Mouse (Mus musculus) kidney, adult 18-20 months (tissue): ENCODE data around the gene H2-DMb2.
"Not testable (repeated sequence)": the region's sequence is repeated elsewhere in the genome, so short reads cannot be mapped to it uniquely, and the experiment has no call there.

Experiments used
- DNase-seq: peaks from one replicate; pipeline ENCODE4 v3.0.0; 2021

H2-DMb2 gene

DNA sequence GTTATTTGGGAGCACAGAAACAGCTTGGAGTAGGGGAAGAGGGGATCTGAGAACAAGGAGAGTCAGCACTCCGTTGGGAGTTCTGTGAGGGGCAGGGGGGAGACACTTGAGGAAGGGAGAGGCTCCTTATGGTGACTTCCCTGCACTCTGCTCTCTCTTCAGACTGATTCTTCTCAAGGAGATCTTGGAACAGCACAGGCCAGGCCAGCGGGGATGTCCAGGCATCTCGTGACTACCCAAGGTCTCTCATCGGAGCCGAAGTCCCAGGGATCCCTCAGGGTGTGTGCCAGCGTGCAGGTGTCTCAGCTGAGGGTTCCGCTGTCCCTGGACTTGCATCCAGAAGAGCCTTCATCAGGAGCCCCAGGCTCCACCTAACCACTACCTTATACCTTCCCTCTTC is 4.5 kb upstream of the H2-DMb2 start:
- no peak for DNase-seq

GRCm38 (mm10) chr17:34139416-34139815 is 3.7 kb upstream of the H2-DMb2 start:
- DNase-seq: peak; percentile 58

GRCm38 (mm10) chr17:34140240-34140639 is 2.9 kb upstream of the H2-DMb2 start:
- DNase-seq: no peak

DNA sequence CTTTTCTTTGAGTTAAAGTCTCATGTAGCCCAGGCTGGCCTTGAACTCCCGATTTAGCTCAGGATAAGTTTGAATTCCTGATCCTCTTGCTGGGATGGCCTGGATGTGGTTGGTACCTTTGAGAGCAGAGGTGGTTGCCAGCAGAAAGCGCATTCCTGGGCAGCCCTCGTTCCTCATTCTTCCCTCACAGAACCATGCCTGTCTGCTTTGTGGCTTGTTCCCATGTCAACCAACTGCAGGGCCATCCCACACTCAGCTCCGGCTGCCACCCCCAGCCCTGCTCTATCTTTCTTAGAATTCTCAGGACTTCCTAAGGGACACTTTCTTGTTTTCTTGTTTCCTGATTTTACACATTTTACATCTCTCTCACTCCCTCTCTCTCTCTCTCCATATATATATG is 1.7 kb upstream of the H2-DMb2 start:
- no peak for DNase-seq

GRCm38 (mm10) chr17:34142456-34143010 is 574 bp upstream of the H2-DMb2 start:
- no peak for DNase-seq

GRCm38 (mm10) chr17:34143461-34143860 is 354 bp downstream of the H2-DMb2 start:
- no peak for DNase-seq

- not testable (repeated sequence) for DNase-seq
Measured at GRCm38 (mm10) chr17:34144221-34144620, 1.1 kb downstream of the H2-DMb2 start.

DNA sequence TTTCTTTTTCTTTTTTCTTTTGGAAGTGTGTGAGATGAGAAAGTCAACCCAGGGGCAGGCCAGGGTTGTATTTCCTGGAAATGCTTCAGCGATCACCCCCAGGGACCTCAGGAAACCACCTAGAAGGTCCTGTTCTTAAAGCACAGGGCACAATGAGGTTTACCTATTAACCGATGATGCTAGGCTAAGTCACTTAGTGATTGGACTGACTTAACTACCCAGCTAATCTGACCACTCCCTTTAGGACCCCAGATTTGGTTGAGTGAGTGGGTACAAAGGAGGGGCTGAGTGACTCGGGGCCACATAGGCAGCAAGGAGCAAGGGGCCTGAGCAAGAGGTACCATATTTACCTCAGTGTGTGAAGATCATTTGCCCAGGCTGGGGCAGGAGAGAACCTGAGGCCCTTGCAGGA is 1.9 kb downstream of the H2-DMb2 start:
- DNase-seq: no peak

- peak; percentile 56 for DNase-seq
Measured at GRCm38 (mm10) chr17:34152923-34153322, 9.8 kb downstream of the H2-DMb2 start, which contains the start of gene H2-DMb1. Gene H2-DMb1, plus strand, starts transcription at chr17:34153072.

DNA sequence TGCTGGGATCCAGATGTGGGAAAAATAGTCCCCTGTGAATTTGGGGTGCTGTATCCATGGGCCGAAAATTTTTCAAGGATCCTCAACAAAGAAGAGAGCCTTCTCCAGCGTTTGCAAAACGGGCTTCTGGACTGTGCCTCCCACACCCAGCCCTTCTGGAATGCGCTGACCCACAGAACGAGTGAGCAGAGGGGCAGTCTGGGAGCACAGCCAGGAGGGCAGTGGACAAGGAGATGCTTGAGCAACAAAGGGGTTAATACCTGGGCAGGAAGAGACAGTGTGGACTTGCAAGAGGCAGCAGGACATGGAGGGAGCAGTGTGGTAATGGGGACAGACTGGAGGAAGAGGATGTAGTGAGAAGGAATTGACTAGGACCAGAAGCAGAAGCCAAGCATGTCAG is 12.4 kb downstream of the H2-DMb2 start:
- DNase-seq: no peak

DNA sequence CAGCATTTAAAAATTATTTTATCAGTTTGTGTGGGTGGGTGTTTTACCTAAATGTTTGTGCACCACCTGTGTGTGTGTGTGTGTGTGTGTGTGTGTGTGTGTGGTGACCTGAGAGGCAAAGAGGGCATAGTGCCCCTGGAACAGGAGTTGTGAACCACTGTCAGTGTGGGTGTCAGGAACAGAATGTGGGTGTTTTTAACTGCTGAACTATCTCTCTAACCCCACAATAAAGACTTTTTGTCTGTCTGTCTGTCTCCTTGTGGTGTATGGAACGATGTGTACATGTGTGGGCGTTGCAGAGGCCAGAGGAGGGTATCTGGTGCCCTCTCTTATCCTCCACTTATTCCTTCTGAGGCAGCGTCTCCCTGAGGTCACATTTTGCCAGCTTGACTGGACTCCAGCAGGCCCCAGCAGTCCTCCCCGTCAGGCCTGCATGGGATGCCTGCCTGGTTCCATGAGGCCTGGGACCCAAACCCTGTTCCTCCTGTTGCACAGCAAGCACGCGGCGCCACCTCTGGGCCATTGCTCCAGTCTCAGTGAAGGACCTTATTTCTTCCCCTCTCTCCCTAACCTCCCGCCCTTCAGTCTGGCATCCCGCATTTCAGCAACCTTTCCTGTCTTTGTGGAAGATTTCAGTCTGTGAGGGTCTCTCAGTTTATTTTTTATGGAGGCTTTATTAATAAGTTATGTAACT is 21.2 kb downstream of the H2-DMb2 start:
- no peak for DNase-seq

DNA sequence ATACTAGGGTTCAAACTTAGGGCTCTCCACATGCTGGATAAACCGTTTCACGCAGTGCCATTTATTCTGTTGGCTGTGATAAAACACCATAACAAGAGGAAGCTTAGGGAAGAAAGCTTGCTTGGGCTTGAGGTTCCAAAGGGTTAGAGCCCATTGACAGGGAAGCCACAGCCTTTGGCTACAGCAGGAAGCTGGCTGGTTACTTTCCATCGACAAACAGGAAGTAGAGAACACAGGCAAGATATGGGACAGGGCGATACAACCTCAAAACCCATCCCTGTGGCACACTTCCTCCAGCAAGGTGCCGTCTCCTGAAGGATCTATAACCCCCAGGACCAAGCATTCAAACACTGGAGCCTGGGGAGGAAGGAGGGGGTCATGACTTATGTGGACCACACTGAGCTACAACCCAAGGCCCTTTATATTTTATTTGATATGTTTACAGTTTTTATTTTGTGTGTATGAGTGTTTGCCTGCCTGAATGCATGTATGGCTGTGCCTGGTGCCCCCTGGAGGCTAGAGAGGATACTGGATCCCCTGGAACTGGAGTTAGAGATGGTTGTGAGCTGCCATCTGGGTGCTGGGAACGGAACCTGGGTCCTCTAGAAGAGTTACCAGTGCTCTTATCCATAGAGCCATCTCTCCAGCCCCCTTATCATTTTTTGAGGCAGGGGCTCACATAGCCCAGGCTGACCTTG is 22.1 kb downstream of the H2-DMb2 start:
- no peak for DNase-seq

- peak; percentile 26 for DNase-seq
Measured at GRCm38 (mm10) chr17:34169279-34169678, 26.2 kb downstream of the H2-DMb2 start.

DNA sequence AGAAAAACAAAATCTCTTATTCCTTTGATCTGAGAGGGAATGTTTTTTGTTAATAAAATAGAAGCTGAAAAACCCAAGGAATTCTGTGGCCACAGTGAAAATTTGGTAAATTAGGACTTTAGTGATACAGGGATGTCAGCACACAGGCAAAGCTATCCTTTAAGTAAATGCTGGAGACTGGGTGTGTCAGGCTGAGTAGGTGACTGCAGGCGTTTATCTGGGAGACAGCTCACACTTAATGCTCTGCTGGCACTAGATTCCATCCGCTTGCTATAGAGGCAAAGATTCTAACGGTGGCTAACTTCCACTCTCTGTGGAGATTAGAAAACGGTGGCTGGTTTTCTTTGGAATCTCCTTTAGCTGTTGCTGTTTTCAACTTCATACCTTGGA is 27.4 kb downstream of the H2-DMb2 start:
- DNase-seq: no peak

DNA sequence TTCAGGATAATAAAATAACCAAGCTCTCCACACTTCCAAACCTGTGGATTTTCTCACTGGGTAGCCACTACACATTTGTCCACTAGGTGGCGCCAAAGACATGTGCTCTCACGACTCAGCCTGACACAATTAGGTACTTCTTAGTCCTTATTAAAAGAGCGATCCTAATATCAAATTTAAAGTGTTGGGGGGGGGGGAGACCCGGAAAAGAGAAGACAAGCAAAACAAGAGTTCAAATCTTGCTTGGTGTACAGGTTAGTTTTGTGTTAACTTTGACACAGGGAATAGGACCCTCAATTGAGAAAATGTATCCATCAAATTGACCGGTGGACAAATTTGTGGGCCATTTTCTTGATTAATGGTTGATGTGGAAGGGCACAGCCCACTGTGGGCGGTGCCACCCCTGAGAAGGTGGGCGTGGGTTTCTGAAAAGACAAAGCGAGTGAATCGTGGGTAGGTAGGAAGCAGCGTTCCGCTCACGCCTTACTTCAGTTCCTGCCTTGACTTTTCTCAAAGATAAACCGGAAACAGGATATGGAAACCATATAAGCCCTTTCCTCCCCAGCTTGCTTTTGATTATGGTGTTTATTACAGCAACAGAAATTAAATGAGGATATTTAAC is 27.9 kb downstream of the H2-DMb2 start:
- DNase-seq: peak; percentile 86

GRCm38 (mm10) chr17:34172528-34172927 is 29.4 kb downstream of the H2-DMb2 start:
- no peak for DNase-seq

- no peak for DNase-seq
Measured at GRCm38 (mm10) chr17:34174075-34174474, 31.0 kb downstream of the H2-DMb2 start.

DNA sequence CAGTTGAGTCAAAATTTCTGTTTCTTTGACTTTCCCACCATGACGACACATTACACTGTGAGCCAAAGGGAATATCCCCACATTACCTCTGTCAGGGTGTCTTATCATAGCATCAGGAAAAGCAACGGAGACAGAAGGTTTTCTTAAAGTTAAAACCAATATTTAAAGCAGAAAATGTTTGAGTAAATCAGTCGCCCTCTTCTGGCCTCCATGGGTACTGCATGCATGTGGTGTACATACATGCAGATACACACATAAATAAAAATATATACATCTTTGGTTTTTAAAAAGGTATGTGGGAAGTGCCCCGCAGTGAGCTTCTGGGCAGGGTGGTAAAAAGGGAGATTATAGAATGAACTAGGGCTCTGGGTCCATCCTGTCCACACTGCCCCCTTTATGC is 34.1 kb downstream of the H2-DMb2 start:
- no peak for DNase-seq

DNA sequence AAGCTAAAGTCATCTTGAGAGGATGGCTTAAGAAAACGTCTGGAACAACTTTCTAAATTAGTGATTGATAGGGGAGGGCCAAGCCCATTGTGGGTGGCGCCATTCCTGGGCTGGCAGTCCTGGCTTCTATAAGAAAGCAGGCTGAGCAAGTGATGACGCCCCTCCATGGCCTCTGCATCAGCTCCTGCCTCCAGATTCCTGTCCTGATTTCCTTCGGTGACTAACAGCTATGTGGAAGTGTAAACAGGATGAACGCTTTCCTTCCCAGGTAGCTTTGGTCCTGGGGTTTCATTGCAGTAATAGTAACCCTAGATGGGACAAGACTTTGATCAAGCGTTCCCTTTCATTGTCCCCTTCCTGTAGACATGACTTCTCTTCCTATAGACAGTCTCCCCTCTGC is 35.9 kb downstream of the H2-DMb2 start:
- DNase-seq: no peak

- no peak for DNase-seq
Measured at GRCm38 (mm10) chr17:34179913-34180859, 37.1 kb downstream of the H2-DMb2 start.

DNA sequence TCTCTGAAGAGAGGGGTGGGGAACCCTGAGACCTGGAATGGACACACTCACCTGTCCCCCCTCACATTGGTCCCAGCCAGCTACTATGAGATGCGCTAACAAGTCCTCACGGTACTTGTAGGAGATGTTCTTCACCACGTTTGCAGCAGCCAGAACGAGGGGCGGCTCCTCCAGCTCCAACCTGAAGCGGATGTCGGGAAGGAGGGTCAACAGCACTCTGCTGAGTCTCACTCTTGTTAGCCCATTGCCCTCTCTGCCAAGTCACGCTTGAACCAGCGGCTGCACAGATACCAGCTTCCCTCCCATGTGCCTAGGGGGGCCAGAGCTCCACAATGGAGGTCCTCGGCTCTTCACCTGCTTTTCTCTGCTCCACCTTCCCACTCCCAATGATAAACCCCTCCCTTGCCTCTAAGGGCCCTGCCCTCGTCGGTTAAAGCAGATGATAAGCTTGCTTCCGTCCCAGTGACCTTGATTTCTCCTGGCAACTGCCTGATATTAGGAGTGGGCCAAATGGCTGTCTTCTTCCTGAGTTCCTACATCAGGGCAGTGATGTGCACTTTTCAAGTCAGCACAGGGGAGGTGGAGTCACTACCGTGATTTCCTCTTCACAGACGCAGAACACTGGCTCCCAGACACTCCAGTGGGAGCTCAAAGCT is 40.6 kb downstream of the H2-DMb2 start:
- DNase-seq: no peak

DNA sequence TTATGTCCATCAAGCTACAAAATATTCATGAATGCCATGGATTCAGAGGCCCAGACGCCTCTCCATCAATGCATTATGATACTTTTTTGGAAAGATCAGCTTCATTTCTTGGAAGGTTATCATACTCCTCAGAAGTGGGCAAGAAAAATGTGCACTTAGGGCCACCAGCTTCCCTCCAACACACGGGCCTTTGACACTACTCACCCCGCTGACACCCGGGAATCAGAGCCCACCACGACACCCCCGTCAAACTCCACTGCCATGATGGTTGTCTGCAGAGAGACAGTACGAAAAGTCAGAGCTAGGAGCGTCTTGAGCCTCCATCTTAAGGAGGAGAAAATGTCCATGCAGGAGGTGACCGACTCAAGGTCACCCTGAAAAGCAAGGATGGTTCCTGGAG is 42.4 kb downstream of the H2-DMb2 start:
- DNase-seq: no peak
